In the genomic region with DNA sequence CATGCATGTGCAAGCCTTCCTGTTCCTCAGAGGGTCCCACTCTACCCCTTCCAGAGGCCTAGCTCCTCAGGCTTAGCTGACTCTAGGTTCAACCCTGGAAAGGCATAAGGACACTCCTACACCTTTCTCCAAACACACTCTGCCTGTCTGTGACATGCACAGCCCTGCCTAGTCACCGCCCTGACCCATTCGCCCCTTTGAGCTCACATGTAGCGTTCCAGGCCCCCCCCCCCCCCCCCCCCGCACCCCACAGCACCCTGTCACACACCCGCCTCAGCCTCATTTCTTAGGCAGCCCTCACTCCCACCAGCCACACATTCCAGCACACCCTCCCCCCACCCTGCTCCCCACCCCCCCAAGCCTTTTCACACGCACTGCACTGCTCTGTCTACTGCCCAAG, we compare ENCODE assay signal across 8 mouse cellular contexts. TPM values are rescaled to one million over a fixed set of nuclear protein-coding genes. Genes with fewer than 3 reads are reported as not detected.
A peak's percentile ranks its signal among the peaks of the same experiment; 100 is the strongest.
DNase-seq lines count a peak whose midpoint lies in the region; ATAC-seq and TF ChIP-seq lines count a peak whose summit lies in the region.

No protein-coding gene starts in this region.

- ATAC-seq in heart, embryonic 11.5 days (replicated peaks; ENCODE audit: insufficient number of reproducible peaks, low FRiP score, low TSS enrichment) = no peak
- ATAC-seq in lung, postnatal 0 days = peak; percentile 21; the same call in 1 of the 2 replicates
- 0 out of 2 replicates have a peak, but pooled peaks have one; percentile 12 for ATAC-seq in limb, embryonic 13.5 days (ENCODE audit: low FRiP score, low read depth)
- no peak; the same call in 1 of the 2 replicates for ATAC-seq in stomach, postnatal 0 days (ENCODE audit: low FRiP score, low TSS enrichment)

- peak overlapping the region; percentile 41 for H3K27ac ChIP-seq in heart, embryonic 11.5 days (ENCODE audit: low read depth, low read length)
- H3K27ac ChIP-seq in lung, postnatal 0 days (ENCODE audit: low read length) = peak overlapping the region; percentile 21
- H3K27ac ChIP-seq in limb, embryonic 13.5 days = peak overlapping the region; percentile 79
- H3K27ac ChIP-seq in stomach, postnatal 0 days (replicated peaks) = peak overlapping the region; percentile 45

- H3K36me3 ChIP-seq in heart, embryonic 11.5 days (ENCODE audit: control insufficient read depth, insufficient read depth, low read length) = no peaks in the 10 kb centered on the region
- no peaks in the 10 kb centered on the region for H3K36me3 ChIP-seq in lung, postnatal 0 days (ENCODE audit: insufficient read depth, low read length)
- H3K36me3 ChIP-seq in limb, embryonic 13.5 days = peaks cover 9% of the 10 kb centered on the region
- no peaks in the 10 kb centered on the region for H3K36me3 ChIP-seq in stomach, postnatal 0 days (ENCODE audit: control insufficient read depth, insufficient read depth, low read length)

- H3K27me3 ChIP-seq in heart, embryonic 11.5 days (ENCODE audit: control insufficient read depth, insufficient read depth, low read length) = no peaks in the 10 kb centered on the region
- H3K27me3 ChIP-seq in lung, postnatal 0 days (replicated peaks; ENCODE audit: insufficient read depth, low read length) = no peaks in the 10 kb centered on the region
- no peaks in the 10 kb centered on the region for H3K27me3 ChIP-seq in limb, embryonic 13.5 days
- H3K27me3 ChIP-seq in stomach, postnatal 0 days (ENCODE audit: control insufficient read depth, insufficient read depth, low read length) = no peaks in the 10 kb centered on the region

- TF ChIP-seq CTCF in lung, postnatal 0 days (IDR thresholded peaks at IDR 0.05) = no peak
- TF ChIP-seq CTCF in stomach, postnatal 0 days (IDR thresholded peaks at IDR 0.05; ENCODE audit: low read depth) = no peak

- H3K4me2 ChIP-seq in heart, embryonic 11.5 days = peak overlapping the region; percentile 12; the same call in 1 of the 2 replicates
- H3K4me2 ChIP-seq in lung, postnatal 0 days (replicated peaks; ENCODE audit: low read depth, low read length) = no peak overlapping the region
- peak overlapping the region; percentile 55 for H3K4me2 ChIP-seq in limb, embryonic 13.5 days (replicated peaks)
- H3K4me2 ChIP-seq in stomach, postnatal 0 days (replicated peaks; ENCODE audit: low read depth) = no peak overlapping the region

- no peak overlapping the region for H3K9ac ChIP-seq in heart, embryonic 11.5 days (ENCODE audit: low read depth, low read length)
- H3K9ac ChIP-seq in lung, postnatal 0 days (replicated peaks; ENCODE audit: low read depth) = no peak overlapping the region
- peak overlapping the region; percentile 50; the same call in 1 of the 2 replicates for H3K9ac ChIP-seq in limb, embryonic 13.5 days
- peak overlapping the region; percentile 18; the same call in 1 of the 2 replicates for H3K9ac ChIP-seq in stomach, postnatal 0 days (ENCODE audit: low read length)

- intact Hi-C loops in heart, postnatal 14 days (cut with DNase I) = loop anchor here (2.0 kb wide), 1 partner anchor 14 kb away; no protein-coding TSS in a partner anchor

- no peak overlapping the region for H3K4me3 ChIP-seq in heart, embryonic 11.5 days (ENCODE audit: low read depth, low read length)
- no peak overlapping the region for H3K4me3 ChIP-seq in lung, postnatal 0 days (ENCODE audit: low read depth, low read length)
- no peak overlapping the region for H3K4me3 ChIP-seq in limb, embryonic 13.5 days
- no peak overlapping the region for H3K4me3 ChIP-seq in stomach, postnatal 0 days (ENCODE audit: low read depth, low read length)

- no peak for TF ChIP-seq EP300 in lung, postnatal 0 days (IDR thresholded peaks at IDR 0.05)
- no peak for TF ChIP-seq EP300 in stomach, postnatal 0 days (optimal IDR thresholded peaks at IDR 0.05)

- no peaks in the 10 kb centered on the region for H3K9me3 ChIP-seq in heart, embryonic 11.5 days (replicated peaks; ENCODE audit: control insufficient read depth, low read length)
- no peaks in the 10 kb centered on the region for H3K9me3 ChIP-seq in lung, postnatal 0 days (ENCODE audit: low read length)
- no peaks in the 10 kb centered on the region for H3K9me3 ChIP-seq in limb, embryonic 13.5 days
- H3K9me3 ChIP-seq in stomach, postnatal 0 days (ENCODE audit: control insufficient read depth, low read length) = no peaks in the 10 kb centered on the region

- 53% methylated on average over 4 of the region's 6 CpGs for WGBS in heart, embryonic 11.5 days (ENCODE audit: insufficient replicate concordance)
- WGBS in lung, postnatal 0 days = 43% methylated on average over 3 of the region's 6 CpGs
- 26% methylated on average over 5 of the region's 6 CpGs for WGBS in limb, embryonic 13.5 days
- WGBS in stomach, postnatal 0 days = 13% methylated on average over 2 of the region's 6 CpGs

- no peak for DNase-seq in heart, postnatal 14 days
- no peak for DNase-seq in lung, postnatal 0 days (ENCODE audit: low spot score)
- no peak for DNase-seq in lung, adult 18-20 months
- DNase-seq in stomach, postnatal 0 days (ENCODE audit: low spot score) = no peak
- DNase-seq in MN1 (ENCODE audit: low spot score) = no peak
- no peak for DNase-seq in T-cell, adult 2 months (ENCODE audit: low spot score)

- peaks cover 95% of the 10 kb centered on the region for H3K4me1 ChIP-seq in heart, embryonic 11.5 days (ENCODE audit: control insufficient read depth, insufficient read depth, low read length)
- H3K4me1 ChIP-seq in lung, postnatal 0 days (ENCODE audit: insufficient read depth, low read depth, low read length) = peaks cover 27% of the 10 kb centered on the region
- H3K4me1 ChIP-seq in limb, embryonic 13.5 days = peaks cover 99% of the 10 kb centered on the region
- H3K4me1 ChIP-seq in stomach, postnatal 0 days (replicated peaks; ENCODE audit: control insufficient read depth, insufficient read depth) = peaks cover 38% of the 10 kb centered on the region

RNA-seq across cellular contexts. Expression of a gene that starts 9.7 kb away (rescaled TPM):
- polyA plus RNA-seq in heart, embryonic 11.5 days (2014; fragmentation: Nextera tagmentation; extraction: Ambion mirVana) = 7.0 and 9.1 TPM in 2 replicates
- total RNA-seq in heart, postnatal 14 days (2021) = 10 to 100 TPM; 55.2 to 59.1 TPM
- polyA plus RNA-seq in lung, postnatal 0 days (2015; fragmentation: Nextera tagmentation; extraction: Ambion mirVana) = 3.9 and 4.4 TPM in 2 replicates
- polyA plus RNA-seq in limb, embryonic 13.5 days (2015; fragmentation: Nextera tagmentation; extraction: Ambion mirVana) = 11.3 and 11.5 TPM in 2 replicates
- polyA plus RNA-seq in stomach, postnatal 0 days (2015; fragmentation: Nextera tagmentation; extraction: Ambion mirVana) = 2.8 and 3.2 TPM in 2 replicates

RNA-seq across cellular contexts. Expression of a gene that starts 46.8 kb away (rescaled TPM):
- polyA plus RNA-seq in heart, embryonic 11.5 days (2014; fragmentation: Nextera tagmentation; extraction: Ambion mirVana) = 0.40 and 0.63 TPM in 2 replicates
- under 1 TPM; 0.43 to 0.49 TPM for total RNA-seq in heart, postnatal 14 days (2021)
- 4.0 and 4.7 TPM in 2 replicates for polyA plus RNA-seq in lung, postnatal 0 days (2015; fragmentation: Nextera tagmentation; extraction: Ambion mirVana)
- polyA plus RNA-seq in limb, embryonic 13.5 days (2015; fragmentation: Nextera tagmentation; extraction: Ambion mirVana) = 0.19 and 0.26 TPM in 2 replicates
- polyA plus RNA-seq in stomach, postnatal 0 days (2015; fragmentation: Nextera tagmentation; extraction: Ambion mirVana) = 0.15 and 0.18 TPM in 2 replicates

Comparison
In these comparisons a context has a peak if more than half of its experiments do, and no peak if none do; other contexts are left out.
1. ATAC-seq: peak in lung, postnatal 0 days (single experiment) and limb, embryonic 13.5 days (single experiment); none in heart, embryonic 11.5 days (single experiment) and stomach, postnatal 0 days (single experiment).
2. H3K27ac ChIP-seq: peak in every context shown above with its lines; median percentile 79 in limb, embryonic 13.5 days; 45 in stomach, postnatal 0 days; 41 in heart, embryonic 11.5 days; 21 in lung, postnatal 0 days.
3. H3K4me2 ChIP-seq: peak in heart, embryonic 11.5 days (single experiment) and limb, embryonic 13.5 days (single experiment); none in lung, postnatal 0 days (single experiment) and stomach, postnatal 0 days (single experiment).
4. H3K9ac ChIP-seq: peak in limb, embryonic 13.5 days (single experiment) and stomach, postnatal 0 days (single experiment); none in heart, embryonic 11.5 days (single experiment) and lung, postnatal 0 days (single experiment).